Mouse (Mus musculus): Measurements from ENCODE around the gene Pacsin1.

DNA sequence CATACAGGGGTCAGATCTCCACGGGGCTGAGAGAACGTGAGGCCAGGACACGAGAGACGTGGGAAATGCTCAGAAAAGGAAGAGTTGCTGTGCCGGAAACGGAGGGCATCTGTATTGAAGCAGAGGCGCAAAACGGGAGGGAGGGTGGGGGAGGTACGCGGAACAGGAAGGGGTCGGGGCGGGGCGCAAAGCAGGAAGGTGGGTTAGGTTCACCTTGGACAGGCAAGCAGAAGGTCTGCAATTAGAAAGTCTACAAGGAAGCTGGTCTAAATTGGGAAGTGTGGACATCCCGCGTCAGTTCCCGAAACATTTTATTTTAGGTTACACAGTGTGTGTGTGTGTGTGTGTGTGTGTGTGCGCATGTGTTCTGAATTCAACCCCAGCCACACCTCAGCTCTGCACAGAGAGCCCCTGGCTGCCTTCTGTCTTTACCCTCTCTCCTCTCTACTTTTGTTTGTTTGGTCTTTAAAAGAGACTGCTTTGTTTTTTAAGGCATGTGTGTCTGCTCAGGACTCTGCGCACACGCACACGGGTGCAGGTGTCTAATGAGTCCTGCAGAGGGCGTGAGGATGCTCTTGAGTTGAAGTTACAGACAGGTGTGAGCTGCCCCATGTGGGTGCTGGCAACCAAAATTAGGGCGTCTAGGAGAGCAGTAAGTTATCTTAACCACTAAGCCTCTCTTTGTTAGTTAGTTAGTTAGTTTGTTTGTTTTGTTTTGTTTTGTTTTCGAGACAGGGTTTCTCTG is 3.1 kb upstream of the Pacsin1 start:
- TF ChIP-seq POLR2A (IDR thresholded peaks at IDR 0.05; ENCODE audit: insufficient read depth, low read depth, low read length) (no peak), CTCF (IDR thresholded peaks at IDR 0.05) (no peak)
